Mouse (Mus musculus): ENCODE data around the gene Olfr1226.
"Not testable (repeated sequence)": the region's sequence is repeated elsewhere in the genome, so short reads cannot be mapped to it uniquely, and the experiment has no call there.

The Olfr1226 gene

GRCm38 (mm10) chr2:89199948-89200347 lies at the start of gene Olfr1226:
TSS of gene Olfr1226 (minus strand) at chr2:89200048.
- DNase-seq (ENCODE audit: low spot score): no peak

DNA sequence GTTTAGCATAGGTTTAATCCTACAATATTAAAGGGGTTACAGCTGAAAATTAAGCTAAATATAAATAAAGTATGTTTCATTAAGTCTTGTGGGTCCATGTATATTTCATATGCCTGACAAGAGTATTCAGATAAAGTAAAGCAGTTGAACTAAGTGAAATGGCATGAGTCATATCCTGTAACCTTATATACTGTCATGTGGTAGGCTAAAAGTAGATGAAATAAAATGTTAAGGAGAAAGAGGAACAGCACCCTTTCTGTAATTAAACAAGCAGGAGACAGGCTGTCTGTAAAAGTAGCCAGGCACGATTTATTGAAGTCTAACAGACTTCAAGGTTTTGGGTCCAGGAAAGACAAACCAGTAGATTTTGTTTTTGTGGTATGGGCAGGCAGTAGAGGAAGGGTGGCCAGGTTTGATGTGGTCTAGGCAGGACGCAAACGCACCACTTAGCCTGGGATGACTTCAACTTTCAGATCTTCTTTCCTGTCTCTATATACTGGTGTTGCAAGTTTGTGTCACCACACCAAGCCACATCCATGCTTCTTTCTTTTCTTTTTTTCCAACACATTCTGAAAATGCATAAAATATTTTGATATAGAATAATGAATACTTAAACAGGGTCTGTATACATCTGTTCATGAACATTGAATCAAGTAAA lies 3.4 kb downstream of the Olfr1226 start:
- DNase-seq (ENCODE audit: low spot score): no peak

DNA sequence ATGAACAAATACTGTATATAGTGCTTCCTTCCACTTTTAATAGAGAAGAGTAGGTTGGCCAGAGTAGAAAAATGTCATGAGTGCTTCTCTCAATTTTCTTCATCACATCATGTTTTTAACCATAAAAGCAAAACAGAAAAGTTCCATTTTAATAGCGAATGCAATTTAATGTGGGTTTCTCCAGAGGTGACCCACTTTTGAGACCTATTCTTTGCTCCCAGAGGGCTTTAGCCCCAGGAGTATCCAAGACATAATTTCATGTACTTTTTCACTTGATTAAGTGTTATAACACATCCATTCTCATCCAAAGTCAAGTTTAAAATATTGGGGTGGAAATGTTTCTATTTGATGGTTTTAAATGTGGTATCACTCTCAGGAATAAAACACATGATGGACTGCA lies 25.3 kb downstream of the Olfr1226 start, which contains the start of gene Olfr1225:
Gene Olfr1225 (minus strand): TSS at position 101 of the 400 bp plus-strand sequence.
- DNase-seq (ENCODE audit: low spot score): no peak

GRCm38 (mm10) chr2:89164711-89165110 lies 35.1 kb downstream of the Olfr1226 start:
- not testable (repeated sequence) for DNase-seq (ENCODE audit: low spot score)

GRCm38 (mm10) chr2:89163991-89164390 lies 35.9 kb downstream of the Olfr1226 start, which contains the start of gene Olfr1224-ps1:
TSS of gene Olfr1224-ps1 (minus strand) at chr2:89164091.
- DNase-seq (ENCODE audit: low spot score): not testable (repeated sequence)

DNA sequence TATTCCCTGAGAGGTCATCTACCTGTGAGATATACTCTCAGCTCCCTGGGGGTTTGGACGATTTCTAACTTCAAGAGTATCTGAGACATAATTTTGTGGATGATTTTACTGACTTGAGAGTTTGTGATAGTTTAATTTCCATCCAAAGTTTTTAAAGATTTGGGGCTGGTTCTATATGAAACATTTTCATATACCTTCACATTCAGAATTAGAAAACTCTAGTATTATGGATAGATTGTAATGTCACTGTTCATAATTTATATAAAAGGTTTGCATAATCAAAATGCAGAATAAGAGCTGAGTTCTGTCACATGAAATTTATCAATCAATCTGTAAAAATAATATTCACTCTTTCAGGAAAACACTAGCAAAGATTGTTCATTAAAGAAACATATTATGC lies 48.4 kb downstream of the Olfr1226 start, which contains the start of gene Olfr1223:
Gene Olfr1223 (minus strand): TSS at position 101 of the 400 bp plus-strand sequence.
- no peak for DNase-seq (ENCODE audit: low spot score)
